Mouse (Mus musculus) lung, adult 2 months (tissue): ENCODE data around the gene Fbln1.

Experiments
- CTCF ChIP-seq: fragments of 200-500 bp; IDR thresholded peaks from 2 replicates; pipeline ENCODE4 v1.5.1; 2011; ENCODE audit warnings: mild to moderate bottlenecking, low read length, control low read depth; ENCODE audit not compliant: insufficient read depth
- POLR2A ChIP-seq: fragments of 200-500 bp; IDR thresholded peaks from 2 replicates; pipeline ENCODE4 v1.6.1; 2011; ENCODE audit warnings: low read depth, mild to moderate bottlenecking, control low read depth, low read length, borderline replicate concordance; ENCODE audit errors: extremely low read depth

GRCm38 (mm10) chr15:85294632-85295031, 88.9 kb downstream of the Fbln1 start:
- TF ChIP-seq CTCF (peak; percentile 29; the same call in 1 of the 2 replicates), POLR2A (no peak)
